Mouse (Mus musculus) hindbrain, postnatal 0 days (tissue): Measurements from ENCODE around the gene Stau1. TPM values are rescaled to one million over a fixed set of nuclear protein-coding genes. Genes with fewer than 3 reads are reported as not detected.
A peak's percentile ranks its signal among the peaks of the same experiment; 100 is the strongest.

Experiments used
- ATAC-seq: fragments of 200-750 bp; cut with Nextera tagmentation; 2 replicates; pipeline ENCODE4 v1.8.0; 2017; ENCODE audit warnings: mild to moderate bottlenecking, moderate TSS enrichment, moderate library complexity
- DNase-seq: peaks from one replicate; pipeline ENCODE4 v3.0.0-alpha.2; 2015; ENCODE audit warnings: low spot score
- H3K27ac ChIP-seq: fragments of 300-500 bp; sonication (generic); 2 replicates; pipeline ENCODE4 v1.5.1; 2014; ENCODE audit warnings: mild to moderate bottlenecking
- H3K27me3 ChIP-seq: fragments of 300-500 bp; sonication (generic); 2 replicates; pipeline ENCODE4 v1.6.1; 2014; ENCODE audit warnings: low read length, mixed read lengths; ENCODE audit not compliant: insufficient read depth
- H3K36me3 ChIP-seq: fragments of 300-500 bp; sonication (generic); 2 replicates; pipeline ENCODE4 v1.6.1; 2014; ENCODE audit warnings: low read length, mixed read lengths; ENCODE audit not compliant: insufficient read depth
- H3K4me1 ChIP-seq: fragments of 300-500 bp; sonication (generic); 2 replicates; pipeline ENCODE4 v1.6.1; 2014; ENCODE audit warnings: antibody characterized with exemption, low read length, mixed read lengths; ENCODE audit not compliant: insufficient read depth
- H3K4me2 ChIP-seq: fragments of 300-500 bp; sonication (generic); 2 replicates; pipeline ENCODE4 v1.6.1; 2014; ENCODE audit warnings: low read depth, mild to moderate bottlenecking, low read length, moderate library complexity, mixed read lengths
- H3K4me3 ChIP-seq: fragments of 300-500 bp; sonication (generic); 2 replicates; pipeline ENCODE4 v1.5.1; 2014; ENCODE audit warnings: low read length
- H3K9ac ChIP-seq: fragments of 300-500 bp; sonication (generic); replicated peaks from 2 replicates; pipeline ENCODE4 v1.6.1; 2014; ENCODE audit warnings: mild to moderate bottlenecking, low read length, moderate library complexity, mixed read lengths
- H3K9me3 ChIP-seq: fragments of 300-500 bp; sonication (generic); 2 replicates; pipeline ENCODE4 v1.6.1; 2016; ENCODE audit warnings: low read length, mixed read lengths
- CTCF ChIP-seq: IDR thresholded peaks from 2 replicates; pipeline ENCODE4 v1.5.1; 2016; ENCODE audit warnings: antibody characterized with exemption, control low read depth, low read depth
- WGBS: fragments of 180-500 bp; shearing (Covaris S2); extraction: QIAGEN DNeasy Blood & Tissue Kit; methylation state at CpG from one replicate; pipeline ENCODE4 v1.1.7; 2014; 5-methylcytosine and 5-hydroxymethylcytosine counted together
- polyA plus RNA-seq: library from polyadenylated mRNA; unstranded; fragments of >200 nt; fragmentation: Nextera tagmentation; extraction: Ambion mirVana; gene quantifications from 2 replicates; pipeline ENCODE4 v1.2.1, GENCODE M21; 2015
- total RNA-seq: library from RNA; depleted of rRNA; stranded (reverse); fragments of >200 nt; gene quantifications from 2 replicates; pipeline ENCODE4 v1.2.3, GENCODE M21; 2014

Stau1 gene
- total and polyA plus RNA-seq, 2 experiments from 2014 or later: 37.9 to 86.0 TPM

DNA sequence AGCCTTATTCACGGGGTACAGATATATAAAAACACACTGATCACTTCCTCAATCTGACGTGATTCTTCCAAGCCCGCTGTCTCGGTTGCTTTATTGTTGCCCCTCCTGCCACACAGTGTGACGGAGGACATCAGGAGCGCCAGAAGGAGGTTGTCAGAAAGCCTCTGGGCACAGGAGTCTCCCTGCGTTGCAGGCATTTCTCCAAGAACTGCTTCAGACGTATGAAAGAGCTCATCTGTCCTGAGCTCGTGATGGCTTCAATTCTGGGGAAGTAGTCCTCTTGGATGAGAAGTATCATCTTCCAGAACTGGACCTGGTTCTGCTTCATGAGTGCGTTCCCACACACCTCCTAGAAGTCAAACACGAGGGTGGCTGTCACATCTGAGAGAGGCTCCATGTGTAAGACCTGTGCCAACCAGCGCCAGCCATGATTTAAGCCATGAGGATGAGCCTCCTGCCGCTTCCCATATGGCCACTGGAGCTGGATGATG lies 10.9 kb upstream of the Stau1 start:
- Histone ChIP-seq H3K4me3 (no peak overlapping the region), H3K4me1 (no peaks in the 10 kb centered on the region), H3K36me3 (no peaks in the 10 kb centered on the region), H3K9ac (no peak overlapping the region), H3K27ac (peak overlapping the region; percentile 59; the same call in 1 of the 2 replicates), H3K9me3 (no peaks in the 10 kb centered on the region), H3K27me3 (no peaks in the 10 kb centered on the region), H3K4me2 (no peak overlapping the region)
- peak; percentile 49; the same call in 1 of the 2 replicates for ATAC-seq
- peak; percentile 45 for DNase-seq
- no peak for TF ChIP-seq CTCF
- 48% methylated on average over 13 of the region's 13 CpGs for WGBS

DNA sequence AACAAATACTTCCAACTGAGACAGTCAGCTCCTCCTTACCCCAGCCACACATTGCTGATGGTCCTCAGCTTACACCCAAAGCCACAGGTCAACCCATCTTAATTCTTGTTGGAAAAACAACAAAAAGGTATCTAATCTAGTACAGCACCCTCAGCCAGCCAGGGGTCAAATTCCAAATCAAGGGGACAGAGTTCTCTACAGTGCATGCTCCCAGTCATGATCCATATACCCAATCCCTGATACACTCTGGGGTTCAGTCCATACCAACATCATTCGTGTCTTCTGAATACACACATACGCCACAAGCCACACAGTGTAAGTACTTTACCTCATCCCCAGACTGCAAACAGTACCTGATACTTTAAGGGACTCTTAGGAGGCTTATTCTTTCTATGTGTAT lies 10.3 kb upstream of the Stau1 start:
- no peak overlapping the region for H3K4me3 ChIP-seq
- no peaks in the 10 kb centered on the region for H3K36me3 ChIP-seq
- no peak for TF ChIP-seq CTCF
- H3K9me3 ChIP-seq: no peaks in the 10 kb centered on the region
- H3K4me2 ChIP-seq: no peak overlapping the region
- DNase-seq (no peak), ATAC-seq (no peak)
- H3K27me3 ChIP-seq: no peaks in the 10 kb centered on the region
- 91% methylated on average over 2 of the region's 2 CpGs for WGBS
- no peak overlapping the region for H3K9ac ChIP-seq
- 0 out of 2 replicates have a peak overlapping the region, but pooled peaks have one; percentile 59 for H3K27ac ChIP-seq
- no peaks in the 10 kb centered on the region for H3K4me1 ChIP-seq

DNA sequence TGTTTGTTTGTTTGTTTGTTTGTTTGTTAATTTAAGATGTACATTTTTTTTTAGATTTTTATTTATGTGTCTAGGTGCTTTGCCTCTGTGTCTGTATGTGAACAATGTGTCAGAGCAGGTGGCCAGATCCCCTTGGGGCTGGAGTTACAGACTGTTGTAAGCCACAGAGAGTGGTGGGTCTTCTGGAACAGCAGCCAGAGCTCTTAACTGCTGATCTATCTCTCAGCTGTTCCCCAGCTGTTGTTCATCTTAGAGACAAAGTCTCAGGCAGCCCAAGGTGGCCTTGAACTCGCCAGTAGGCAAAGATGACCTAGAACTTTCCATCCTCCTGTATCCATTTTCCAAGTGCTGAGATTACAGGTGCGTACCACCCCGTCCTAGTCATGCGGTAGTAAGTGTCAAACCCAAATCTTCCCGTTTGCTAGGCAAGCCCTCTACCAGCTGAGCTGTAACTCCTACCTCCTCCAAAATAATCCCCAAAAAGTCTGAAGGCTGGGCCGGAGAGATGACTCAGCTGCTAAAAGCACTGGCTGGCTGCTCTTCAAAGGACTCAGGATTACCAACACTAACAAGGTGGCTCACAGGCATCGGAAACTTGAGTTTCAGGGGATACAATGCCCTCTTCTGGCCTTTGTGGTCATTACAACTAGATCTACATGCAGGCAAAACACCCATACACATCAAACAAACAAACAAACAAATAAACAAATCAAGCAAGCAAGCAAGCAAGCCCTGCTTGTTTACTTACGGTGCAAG lies 8.2 kb upstream of the Stau1 start:
- Histone ChIP-seq H3K9me3 (no peaks in the 10 kb centered on the region), H3K9ac (no peak overlapping the region), H3K4me3 (no peak overlapping the region), H3K4me1 (no peaks in the 10 kb centered on the region), H3K27me3 (no peaks in the 10 kb centered on the region), H3K4me2 (no peak overlapping the region), H3K36me3 (no peaks in the 10 kb centered on the region), H3K27ac (no peak overlapping the region)
- DNase-seq: peak; percentile 84
- TF ChIP-seq CTCF: peak; percentile 78
- no peak for ATAC-seq
- WGBS: 46% methylated on average over 8 of the region's 8 CpGs

DNA sequence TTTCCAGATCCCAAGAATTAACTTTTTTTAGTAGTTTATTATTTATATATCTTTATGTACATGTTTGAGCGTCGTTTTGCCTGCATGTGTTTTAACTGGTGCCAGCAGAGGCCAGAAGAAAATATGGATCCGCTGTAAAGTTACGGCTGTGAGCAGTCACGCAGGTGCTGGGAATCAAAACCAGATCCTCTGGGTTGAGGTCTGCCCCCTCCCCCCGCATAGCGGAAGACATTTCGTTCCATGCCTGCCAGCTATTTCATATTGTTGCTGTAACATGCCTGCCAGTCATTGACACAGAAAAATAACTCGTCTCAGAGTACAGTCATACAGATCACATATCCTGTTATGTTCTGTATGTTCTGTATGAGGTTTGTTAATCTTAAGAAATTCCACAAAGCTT lies 5.4 kb upstream of the Stau1 start:
- WGBS: 77% methylated on average over 9 of the region's 9 CpGs

DNA sequence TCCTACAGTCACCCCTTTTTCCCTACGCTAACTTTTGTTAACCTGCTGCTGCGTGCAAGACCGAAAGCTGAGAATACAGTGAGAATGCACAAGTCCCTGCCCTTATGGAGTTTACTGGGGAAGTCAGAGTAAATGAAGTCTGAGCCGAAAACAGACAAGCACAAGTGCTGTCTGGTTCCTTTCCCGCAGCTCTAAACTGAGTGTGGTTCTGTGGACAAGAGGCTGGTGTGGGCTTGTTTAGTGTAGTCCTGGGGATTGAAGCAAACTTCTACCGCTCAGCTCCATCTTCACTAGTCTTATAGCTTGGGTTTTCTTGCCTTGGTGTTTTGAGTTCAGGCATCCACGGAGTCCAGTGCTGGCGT lies 415 bp upstream of the Stau1 start:
- ATAC-seq (peak; percentile 30; the same call in 1 of the 2 replicates), DNase-seq (peak; percentile 14)
- Histone ChIP-seq H3K27ac (peak overlapping the region; percentile 98), H3K9me3 (no peaks in the 10 kb centered on the region), H3K4me2 (peak overlapping the region; percentile 80), H3K4me1 (peaks cover 11% of the 10 kb centered on the region; the same call in 1 of the 2 replicates), H3K9ac (peak overlapping the region; percentile 37; the same call in 1 of the 2 replicates), H3K27me3 (no peaks in the 10 kb centered on the region), H3K36me3 (no peaks in the 10 kb centered on the region), H3K4me3 (peak overlapping the region; percentile 96)
- TF ChIP-seq CTCF: no peak
- 40% methylated on average over 8 of the region's 8 CpGs for WGBS

More for the DNA sequence above, 5.4 kb upstream of the Stau1 start:
- no peaks in the 10 kb centered on the region for H3K9me3 ChIP-seq
- H3K36me3 ChIP-seq: no peaks in the 10 kb centered on the region
- no peak for TF ChIP-seq CTCF
- H3K4me1 ChIP-seq: no peaks in the 10 kb centered on the region
- no peaks in the 10 kb centered on the region for H3K27me3 ChIP-seq
- no peak overlapping the region for H3K9ac ChIP-seq
- no peak overlapping the region for H3K4me3 ChIP-seq
- no peak for DNase-seq
- H3K4me2 ChIP-seq: no peak overlapping the region
- no peak for ATAC-seq
- H3K27ac ChIP-seq: no peak overlapping the region

DNA sequence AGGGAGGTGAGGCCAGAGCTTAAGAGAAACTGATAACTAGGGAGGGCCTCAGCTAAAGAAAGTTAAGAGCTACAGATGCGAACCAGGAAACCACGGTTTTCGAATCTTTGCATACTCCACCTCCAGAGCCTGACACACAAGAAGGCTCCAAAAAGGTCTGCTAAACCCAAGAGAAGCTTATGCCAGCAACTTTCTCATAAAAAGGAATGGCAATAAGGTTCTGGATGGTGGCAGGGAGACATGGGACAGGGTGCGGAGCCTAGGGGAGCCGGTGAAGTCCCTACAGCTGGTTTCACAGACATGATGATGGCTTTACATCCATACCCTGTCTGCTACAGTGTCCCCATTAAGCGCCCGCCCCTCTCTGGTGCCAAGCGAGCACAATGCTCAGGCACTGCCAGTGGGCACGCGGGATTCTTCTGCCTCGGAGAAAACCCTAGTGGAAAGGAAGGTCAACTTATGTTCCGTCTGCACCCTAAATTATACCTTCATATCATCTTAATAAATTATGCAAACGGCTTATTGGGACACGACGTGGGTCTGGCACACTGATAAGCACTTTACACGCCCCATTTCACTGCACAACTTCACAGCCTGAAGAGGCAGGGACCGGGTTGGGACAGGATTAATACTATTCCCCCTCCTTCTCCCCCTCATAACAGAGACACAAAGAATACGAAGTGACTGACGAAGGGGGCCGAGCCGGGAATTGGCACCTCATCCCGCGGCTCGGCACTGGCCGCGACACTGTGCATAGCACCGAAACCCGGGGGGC lies 891 bp downstream of the Stau1 start:
- Histone ChIP-seq H3K4me3 (peak overlapping the region; percentile 96), H3K27ac (peak overlapping the region; percentile 98), H3K36me3 (no peaks in the 10 kb centered on the region), H3K4me1 (peaks cover 11% of the 10 kb centered on the region; the same call in 1 of the 2 replicates), H3K27me3 (no peaks in the 10 kb centered on the region), H3K9ac (peak overlapping the region; percentile 99), H3K4me2 (peak overlapping the region; percentile 80), H3K9me3 (no peaks in the 10 kb centered on the region)
- 4% methylated on average over 28 of the region's 28 CpGs for WGBS
- peak; percentile 7; the same call in 1 of the 2 replicates for TF ChIP-seq CTCF
- DNase-seq: peak; percentile 57
- peak; percentile 21 for ATAC-seq
